Mouse (Mus musculus): ENCODE results near the gene Ms4a5. TPM values are rescaled to one million over a fixed set of nuclear protein-coding genes. Genes with fewer than 3 reads are reported as not detected.
"Not testable (repeated sequence)": the region's sequence is repeated elsewhere in the genome, so short reads cannot be mapped to it uniquely, and the experiment has no call there.

The Ms4a5 gene
- polyA plus RNA-seq, 1 experiment, result not detected

- no peak overlapping the region for H3ac ChIP-seq (ENCODE audit: control insufficient read depth, insufficient read length, low read depth)
- no peak overlapping the region for H3K4me3 ChIP-seq (ENCODE audit: insufficient read depth, poor library complexity, severe bottlenecking)
- no peaks in the 10 kb centered on the region for H3K27me3 ChIP-seq (ENCODE audit: control insufficient read depth, insufficient read depth, insufficient read length)
- no peaks in the 10 kb centered on the region for H3K79me3 ChIP-seq (ENCODE audit: low read depth)
- TF ChIP-seq USF1 (IDR thresholded peaks at IDR 0.05; ENCODE audit: low read depth) (no peak), MAX (IDR thresholded peaks at IDR 0.05) (no peak), MYOD1 (IDR thresholded peaks at IDR 0.05; ENCODE audit: control insufficient read depth, insufficient read length, low read depth) (no peak), CTCF (IDR thresholded peaks at IDR 0.05; ENCODE audit: control insufficient read depth, insufficient read depth, insufficient read length) (no peak), MYOG (IDR thresholded peaks at IDR 0.05; ENCODE audit: control insufficient read depth, extremely low read depth, insufficient read length) (no peak), CEBPB (IDR thresholded peaks at IDR 0.05; ENCODE audit: low read depth) (no peak), FOSL1 (IDR thresholded peaks at IDR 0.05; ENCODE audit: insufficient read depth, low read length, poor library complexity, severe bottlenecking) (no peak)
- no peaks in the 10 kb centered on the region for H3K36me3 ChIP-seq (ENCODE audit: control insufficient read depth, insufficient read depth)
- H3K79me2 ChIP-seq (ENCODE audit: control insufficient read depth, insufficient read depth), result no peaks in the 10 kb centered on the region
Observed at GRCm38 (mm10) chr19:11298939-11299338, 15.3 kb upstream of the Ms4a5 start.

GRCm38 (mm10) chr19:11293616-11294015, 9.9 kb upstream of the Ms4a5 start:
- H3K36me3 ChIP-seq (ENCODE audit: control insufficient read depth, insufficient read depth); H3K4me3 ChIP-seq (ENCODE audit: insufficient read depth, poor library complexity, severe bottlenecking); H3K79me2 ChIP-seq (ENCODE audit: control insufficient read depth, insufficient read depth); H3ac ChIP-seq (ENCODE audit: control insufficient read depth, insufficient read length, low read depth); H3K27me3 ChIP-seq (ENCODE audit: control insufficient read depth, insufficient read depth, insufficient read length); H3K79me3 ChIP-seq (ENCODE audit: low read depth): not testable (repeated sequence)

GRCm38 (mm10) chr19:11292990-11293389, 9.3 kb upstream of the Ms4a5 start:
- no peak for TF ChIP-seq MYOD1 (IDR thresholded peaks at IDR 0.05; ENCODE audit: control insufficient read depth, insufficient read length, low read depth)
- TF ChIP-seq FOSL1 (IDR thresholded peaks at IDR 0.05; ENCODE audit: insufficient read depth, low read length, poor library complexity, severe bottlenecking), result no peak
- TF ChIP-seq MAX (IDR thresholded peaks at IDR 0.05), result no peak
- no peak for TF ChIP-seq MYOG (IDR thresholded peaks at IDR 0.05; ENCODE audit: control insufficient read depth, extremely low read depth, insufficient read length)
- TF ChIP-seq USF1 (IDR thresholded peaks at IDR 0.05; ENCODE audit: low read depth), result no peak
- H3K36me3 ChIP-seq (ENCODE audit: control insufficient read depth, insufficient read depth), result no peaks in the 10 kb centered on the region
- H3K79me3 ChIP-seq (ENCODE audit: low read depth), result no peaks in the 10 kb centered on the region
- no peak overlapping the region for H3K4me3 ChIP-seq (ENCODE audit: insufficient read depth, poor library complexity, severe bottlenecking)
- no peaks in the 10 kb centered on the region for H3K27me3 ChIP-seq (ENCODE audit: control insufficient read depth, insufficient read depth, insufficient read length)
- no peaks in the 10 kb centered on the region for H3K79me2 ChIP-seq (ENCODE audit: control insufficient read depth, insufficient read depth)
- no peak overlapping the region for H3ac ChIP-seq (ENCODE audit: control insufficient read depth, insufficient read length, low read depth)

- Histone ChIP-seq H3K36me3 (ENCODE audit: control insufficient read depth, insufficient read depth) (no peaks in the 10 kb centered on the region), H3K79me2 (ENCODE audit: control insufficient read depth, insufficient read depth) (no peaks in the 10 kb centered on the region), H3ac (ENCODE audit: control insufficient read depth, insufficient read length, low read depth) (no peak overlapping the region), H3K4me3 (ENCODE audit: insufficient read depth, poor library complexity, severe bottlenecking) (no peak overlapping the region), H3K27me3 (ENCODE audit: control insufficient read depth, insufficient read depth, insufficient read length) (no peaks in the 10 kb centered on the region), H3K79me3 (ENCODE audit: low read depth) (no peaks in the 10 kb centered on the region)
- TF ChIP-seq CTCF (IDR thresholded peaks at IDR 0.05; ENCODE audit: control insufficient read depth, insufficient read depth, insufficient read length), result no peak
- TF ChIP-seq MYOD1 (IDR thresholded peaks at IDR 0.05; ENCODE audit: control insufficient read depth, insufficient read length, low read depth), result no peak
- TF ChIP-seq USF1 (IDR thresholded peaks at IDR 0.05; ENCODE audit: low read depth), result no peak
- no peak for TF ChIP-seq CEBPB (IDR thresholded peaks at IDR 0.05; ENCODE audit: low read depth)
- TF ChIP-seq MAX (IDR thresholded peaks at IDR 0.05), result no peak
- TF ChIP-seq MYOG (IDR thresholded peaks at IDR 0.05; ENCODE audit: control insufficient read depth, extremely low read depth, insufficient read length), result no peak
- no peak for TF ChIP-seq FOSL1 (IDR thresholded peaks at IDR 0.05; ENCODE audit: insufficient read depth, low read length, poor library complexity, severe bottlenecking)
Observed at GRCm38 (mm10) chr19:11280223-11280622, 3.5 kb downstream of the Ms4a5 start.

- Histone ChIP-seq H3K79me2 (ENCODE audit: control insufficient read depth, insufficient read depth) (no peaks in the 10 kb centered on the region), H3K36me3 (ENCODE audit: control insufficient read depth, insufficient read depth) (no peaks in the 10 kb centered on the region), H3ac (ENCODE audit: control insufficient read depth, insufficient read length, low read depth) (no peak overlapping the region), H3K4me3 (ENCODE audit: insufficient read depth, poor library complexity, severe bottlenecking) (no peak overlapping the region), H3K27me3 (ENCODE audit: control insufficient read depth, insufficient read depth, insufficient read length) (no peaks in the 10 kb centered on the region), H3K79me3 (ENCODE audit: low read depth) (no peaks in the 10 kb centered on the region)
- TF ChIP-seq MAX (IDR thresholded peaks at IDR 0.05) (no peak), USF1 (IDR thresholded peaks at IDR 0.05; ENCODE audit: low read depth) (no peak), MYOG (IDR thresholded peaks at IDR 0.05; ENCODE audit: control insufficient read depth, extremely low read depth, insufficient read length) (no peak), CEBPB (IDR thresholded peaks at IDR 0.05; ENCODE audit: low read depth) (no peak), FOSL1 (IDR thresholded peaks at IDR 0.05; ENCODE audit: insufficient read depth, low read length, poor library complexity, severe bottlenecking) (no peak), MYOD1 (IDR thresholded peaks at IDR 0.05; ENCODE audit: control insufficient read depth, insufficient read length, low read depth) (no peak), CTCF (IDR thresholded peaks at IDR 0.05; ENCODE audit: control insufficient read depth, insufficient read depth, insufficient read length) (no peak)
Observed at GRCm38 (mm10) chr19:11276431-11276830, 7.2 kb downstream of the Ms4a5 start.

- no peak overlapping the region for H3ac ChIP-seq (ENCODE audit: control insufficient read depth, insufficient read length, low read depth)
- H3K27me3 ChIP-seq (ENCODE audit: control insufficient read depth, insufficient read depth, insufficient read length), result no peaks in the 10 kb centered on the region
- H3K79me3 ChIP-seq (ENCODE audit: low read depth), result no peaks in the 10 kb centered on the region
- TF ChIP-seq CEBPB (IDR thresholded peaks at IDR 0.05; ENCODE audit: low read depth) (no peak), MYOG (IDR thresholded peaks at IDR 0.05; ENCODE audit: control insufficient read depth, extremely low read depth, insufficient read length) (no peak), MAX (IDR thresholded peaks at IDR 0.05) (no peak)
- no peak overlapping the region for H3K4me3 ChIP-seq (ENCODE audit: insufficient read depth, poor library complexity, severe bottlenecking)
- no peaks in the 10 kb centered on the region for H3K79me2 ChIP-seq (ENCODE audit: control insufficient read depth, insufficient read depth)
- no peaks in the 10 kb centered on the region for H3K36me3 ChIP-seq (ENCODE audit: control insufficient read depth, insufficient read depth)
Observed at GRCm38 (mm10) chr19:11266956-11267355, 16.7 kb downstream of the Ms4a5 start.

Measured in C2C12 (cell line).